Mouse (Mus musculus): Measurements from ENCODE around the gene Rhbdf1. TPM values are rescaled to one million over a fixed set of nuclear protein-coding genes. Genes with fewer than 3 reads are reported as not detected.

Gene Rhbdf1
- polyA plus RNA-seq, 1 experiment from 2014 or later = 23.1 TPM

GRCm38 (mm10) chr11:32186031-32186430 lies 36.1 kb downstream of the Rhbdf1 start:
- Histone ChIP-seq H3K9me3 (ENCODE audit: control insufficient read depth, low read length) (no peaks in the 10 kb centered on the region), H3K4me3 (ENCODE audit: low read depth, low read length) (no peak overlapping the region), H3K27ac (replicated peaks; ENCODE audit: low read depth, low read length) (no peak overlapping the region), H3K4me2 (ENCODE audit: low read depth, severe bottlenecking) (no peak overlapping the region), H3K27me3 (ENCODE audit: control insufficient read depth, insufficient read depth, low read length) (no peaks in the 10 kb centered on the region), H3K9ac (ENCODE audit: low read length) (no peak overlapping the region), H3K36me3 (ENCODE audit: control insufficient read depth, insufficient read depth, low read length) (no peaks in the 10 kb centered on the region), H3K4me1 (ENCODE audit: control insufficient read depth, insufficient read depth, low read length) (no peaks in the 10 kb centered on the region)
- ATAC-seq (ENCODE audit: insufficient number of reproducible peaks, low FRiP score, low TSS enrichment, low read depth) (no peak), DNase-seq (ENCODE audit: low spot score) (no peak)
- WGBS = 87% methylated on average over 3 of the region's 3 CpGs

- WGBS = 88% methylated on average over 8 of the region's 8 CpGs
- Histone ChIP-seq H3K9ac (ENCODE audit: low read length) (no peak overlapping the region), H3K4me1 (ENCODE audit: control insufficient read depth, insufficient read depth, low read length) (no peaks in the 10 kb centered on the region), H3K4me3 (ENCODE audit: low read depth, low read length) (no peak overlapping the region), H3K27ac (replicated peaks; ENCODE audit: low read depth, low read length) (no peak overlapping the region), H3K27me3 (ENCODE audit: control insufficient read depth, insufficient read depth, low read length) (no peaks in the 10 kb centered on the region), H3K9me3 (ENCODE audit: control insufficient read depth, low read length) (no peaks in the 10 kb centered on the region), H3K4me2 (ENCODE audit: low read depth, severe bottlenecking) (no peak overlapping the region), H3K36me3 (ENCODE audit: control insufficient read depth, insufficient read depth, low read length) (no peaks in the 10 kb centered on the region)
- DNase-seq (ENCODE audit: low spot score) (no peak), ATAC-seq (ENCODE audit: insufficient number of reproducible peaks, low FRiP score, low TSS enrichment, low read depth) (no peak)
Observed at GRCm38 (mm10) chr11:32184469-32184868, 37.6 kb downstream of the Rhbdf1 start.

GRCm38 (mm10) chr11:32181973-32182868 lies 39.9 kb downstream of the Rhbdf1 start:
- Histone ChIP-seq H3K27ac (replicated peaks; ENCODE audit: low read depth, low read length) (no peak overlapping the region), H3K36me3 (ENCODE audit: control insufficient read depth, insufficient read depth, low read length) (no peaks in the 10 kb centered on the region), H3K9me3 (ENCODE audit: control insufficient read depth, low read length) (no peaks in the 10 kb centered on the region), H3K9ac (ENCODE audit: low read length) (no peak overlapping the region), H3K4me3 (ENCODE audit: low read depth, low read length) (no peak overlapping the region), H3K4me2 (ENCODE audit: low read depth, severe bottlenecking) (no peak overlapping the region), H3K4me1 (ENCODE audit: control insufficient read depth, insufficient read depth, low read length) (no peaks in the 10 kb centered on the region), H3K27me3 (ENCODE audit: control insufficient read depth, insufficient read depth, low read length) (no peaks in the 10 kb centered on the region)
- WGBS = 48% methylated on average over 24 of the region's 25 CpGs
- DNase-seq (ENCODE audit: low spot score) = peak; percentile 88
- ATAC-seq (ENCODE audit: insufficient number of reproducible peaks, low FRiP score, low TSS enrichment, low read depth) = no peak

- no peaks in the 10 kb centered on the region for H3K9me3 ChIP-seq (ENCODE audit: control insufficient read depth, low read length)
- no peak overlapping the region for H3K9ac ChIP-seq (ENCODE audit: low read length)
- 78% methylated on average over 4 of the region's 4 CpGs for WGBS
- no peak overlapping the region for H3K4me3 ChIP-seq (ENCODE audit: low read depth, low read length)
- H3K27me3 ChIP-seq (ENCODE audit: control insufficient read depth, insufficient read depth, low read length) = no peaks in the 10 kb centered on the region
- H3K27ac ChIP-seq (replicated peaks; ENCODE audit: low read depth, low read length) = no peak overlapping the region
- ATAC-seq (ENCODE audit: insufficient number of reproducible peaks, low FRiP score, low TSS enrichment, low read depth) (no peak), DNase-seq (ENCODE audit: low spot score) (no peak)
- H3K4me1 ChIP-seq (ENCODE audit: control insufficient read depth, insufficient read depth, low read length) = no peaks in the 10 kb centered on the region
- H3K4me2 ChIP-seq (ENCODE audit: low read depth, severe bottlenecking) = no peak overlapping the region
- no peaks in the 10 kb centered on the region for H3K36me3 ChIP-seq (ENCODE audit: control insufficient read depth, insufficient read depth, low read length)
Observed at GRCm38 (mm10) chr11:32181246-32181645, 40.9 kb downstream of the Rhbdf1 start.

GRCm38 (mm10) chr11:32178506-32178905 lies 43.6 kb downstream of the Rhbdf1 start:
- DNase-seq (ENCODE audit: low spot score) (no peak), ATAC-seq (ENCODE audit: insufficient number of reproducible peaks, low FRiP score, low TSS enrichment, low read depth) (no peak)
- Histone ChIP-seq H3K9me3 (ENCODE audit: control insufficient read depth, low read length) (no peaks in the 10 kb centered on the region), H3K9ac (ENCODE audit: low read length) (no peak overlapping the region), H3K27me3 (ENCODE audit: control insufficient read depth, insufficient read depth, low read length) (no peaks in the 10 kb centered on the region), H3K4me1 (ENCODE audit: control insufficient read depth, insufficient read depth, low read length) (no peaks in the 10 kb centered on the region), H3K4me3 (ENCODE audit: low read depth, low read length) (no peak overlapping the region), H3K4me2 (ENCODE audit: low read depth, severe bottlenecking) (no peak overlapping the region), H3K36me3 (ENCODE audit: control insufficient read depth, insufficient read depth, low read length) (no peaks in the 10 kb centered on the region), H3K27ac (replicated peaks; ENCODE audit: low read depth, low read length) (no peak overlapping the region)
- 90% methylated on average over 1 of the region's 1 CpGs for WGBS

DNA sequence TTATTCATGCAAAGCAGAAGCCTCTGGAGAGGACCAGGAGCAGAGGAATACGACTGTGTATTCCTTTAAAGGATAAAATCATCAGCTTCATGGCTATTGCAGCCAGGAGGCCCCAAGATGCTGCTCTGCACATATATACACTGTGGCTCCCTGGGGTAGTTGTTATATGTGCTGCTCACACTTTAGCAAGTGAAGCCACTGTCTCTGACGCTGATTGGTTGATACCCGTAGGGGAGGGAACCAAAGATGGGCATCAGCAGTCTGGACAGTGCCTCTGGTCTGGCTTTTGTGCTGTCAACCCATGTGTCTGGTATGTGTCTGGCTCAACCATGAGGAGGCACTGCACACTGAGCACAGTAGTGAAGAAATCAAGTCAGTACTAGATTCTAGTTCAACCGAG lies 55.4 kb downstream of the Rhbdf1 start:
- H3K9me3 ChIP-seq (ENCODE audit: control insufficient read depth, low read length) = no peaks in the 10 kb centered on the region
- ATAC-seq (ENCODE audit: insufficient number of reproducible peaks, low FRiP score, low TSS enrichment, low read depth) = no peak
- H3K27ac ChIP-seq (replicated peaks; ENCODE audit: low read depth, low read length) = no peak overlapping the region
- DNase-seq (ENCODE audit: low spot score) = no peak
- H3K27me3 ChIP-seq (ENCODE audit: control insufficient read depth, insufficient read depth, low read length) = no peaks in the 10 kb centered on the region
- 73% methylated on average over 4 of the region's 4 CpGs for WGBS
- no peak overlapping the region for H3K9ac ChIP-seq (ENCODE audit: low read length)
- H3K4me3 ChIP-seq (ENCODE audit: low read depth, low read length) = no peak overlapping the region
- no peaks in the 10 kb centered on the region for H3K4me1 ChIP-seq (ENCODE audit: control insufficient read depth, insufficient read depth, low read length)
- no peak overlapping the region for H3K4me2 ChIP-seq (ENCODE audit: low read depth, severe bottlenecking)
- no peaks in the 10 kb centered on the region for H3K36me3 ChIP-seq (ENCODE audit: control insufficient read depth, insufficient read depth, low read length)

GRCm38 (mm10) chr11:32161922-32162804 lies 59.9 kb downstream of the Rhbdf1 start:
- no peaks in the 10 kb centered on the region for H3K4me1 ChIP-seq (ENCODE audit: control insufficient read depth, insufficient read depth, low read length)
- DNase-seq (ENCODE audit: low spot score) = peak; percentile 93
- no peaks in the 10 kb centered on the region for H3K9me3 ChIP-seq (ENCODE audit: control insufficient read depth, low read length)
- ATAC-seq (ENCODE audit: insufficient number of reproducible peaks, low FRiP score, low TSS enrichment, low read depth) = peak; percentile 83
- no peak overlapping the region for H3K27ac ChIP-seq (replicated peaks; ENCODE audit: low read depth, low read length)
- no peaks in the 10 kb centered on the region for H3K36me3 ChIP-seq (ENCODE audit: control insufficient read depth, insufficient read depth, low read length)
- H3K9ac ChIP-seq (ENCODE audit: low read length) = peak overlapping the region; percentile 50
- peak overlapping the region; percentile 12 for H3K4me3 ChIP-seq (ENCODE audit: low read depth, low read length)
- 16% methylated on average over 28 of the region's 28 CpGs for WGBS
- peak overlapping the region; percentile 33 for H3K4me2 ChIP-seq (ENCODE audit: low read depth, severe bottlenecking)
- H3K27me3 ChIP-seq (ENCODE audit: control insufficient read depth, insufficient read depth, low read length) = 0 out of 2 replicates have a peak, but pooled peaks cover 2% of the 10 kb centered on the region

DNA sequence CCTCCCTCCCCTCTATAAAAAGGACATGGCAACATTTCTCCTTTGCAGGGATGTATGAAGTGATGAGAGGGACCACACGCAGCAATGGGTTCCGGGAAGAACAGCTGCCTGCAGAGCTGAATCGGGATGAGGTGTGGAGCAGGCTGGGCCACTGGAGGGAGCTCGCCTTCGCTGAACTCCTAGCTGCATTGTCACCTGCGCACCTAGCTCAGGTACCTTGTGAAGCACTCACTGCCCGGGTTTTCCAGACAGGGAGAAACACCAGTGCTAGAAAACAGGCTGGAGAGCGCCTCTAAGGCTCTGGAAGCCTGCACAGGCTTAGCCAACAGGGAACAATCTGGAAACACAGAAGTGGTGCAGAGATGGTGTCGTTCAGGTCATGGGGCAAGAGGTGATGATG lies 60.6 kb downstream of the Rhbdf1 start:
- Histone ChIP-seq H3K27ac (replicated peaks; ENCODE audit: low read depth, low read length) (no peak overlapping the region), H3K9me3 (ENCODE audit: control insufficient read depth, low read length) (no peaks in the 10 kb centered on the region), H3K4me2 (ENCODE audit: low read depth, severe bottlenecking) (peak overlapping the region; percentile 33), H3K4me3 (ENCODE audit: low read depth, low read length) (peak overlapping the region; percentile 12; the same call in 1 of the 2 replicates), H3K36me3 (ENCODE audit: control insufficient read depth, insufficient read depth, low read length) (no peaks in the 10 kb centered on the region), H3K4me1 (ENCODE audit: control insufficient read depth, insufficient read depth, low read length) (no peaks in the 10 kb centered on the region), H3K9ac (ENCODE audit: low read length) (no peak overlapping the region; the same call in 1 of the 2 replicates), H3K27me3 (ENCODE audit: control insufficient read depth, insufficient read depth, low read length) (0 out of 2 replicates have a peak, but pooled peaks cover 2% of the 10 kb centered on the region)
- ATAC-seq (ENCODE audit: insufficient number of reproducible peaks, low FRiP score, low TSS enrichment, low read depth) = peak; percentile 42; the same call in 1 of the 2 replicates
- DNase-seq (ENCODE audit: low spot score) = peak; percentile 61
- 4% methylated on average over 9 of the region's 9 CpGs for WGBS
